Mouse (Mus musculus): ENCODE data around the gene Dis3l.

- TF ChIP-seq POLR2A (IDR thresholded peaks at IDR 0.05; ENCODE audit: low read depth, low read length) (no peak), CTCF (IDR thresholded peaks at IDR 0.05; ENCODE audit: extremely low read depth, insufficient read length, insufficient replicate concordance, low read depth, low read length) (no peak)
These were observed at the start of gene Dis3l for GRCm38 (mm10) chr9:64341254-64341566.

Data from small intestine, adult 2 months (tissue).